Mouse (Mus musculus): Measurements from ENCODE around the gene Tsen54. TPM values are rescaled to one million over a fixed set of nuclear protein-coding genes. Genes with fewer than 3 reads are reported as not detected.

The Tsen54 gene
- polyA plus RNA-seq, 1 experiment, result 6.1 TPM

GRCm38 (mm10) chr11:115831518-115831917 lies 17.0 kb downstream of the Tsen54 start:
- Histone ChIP-seq H3K27ac (replicated peaks; ENCODE audit: low read depth, low read length) (no peak overlapping the region), H3K4me1 (ENCODE audit: control insufficient read depth, insufficient read depth, insufficient read length, low read length) (no peaks in the 10 kb centered on the region)

DNA sequence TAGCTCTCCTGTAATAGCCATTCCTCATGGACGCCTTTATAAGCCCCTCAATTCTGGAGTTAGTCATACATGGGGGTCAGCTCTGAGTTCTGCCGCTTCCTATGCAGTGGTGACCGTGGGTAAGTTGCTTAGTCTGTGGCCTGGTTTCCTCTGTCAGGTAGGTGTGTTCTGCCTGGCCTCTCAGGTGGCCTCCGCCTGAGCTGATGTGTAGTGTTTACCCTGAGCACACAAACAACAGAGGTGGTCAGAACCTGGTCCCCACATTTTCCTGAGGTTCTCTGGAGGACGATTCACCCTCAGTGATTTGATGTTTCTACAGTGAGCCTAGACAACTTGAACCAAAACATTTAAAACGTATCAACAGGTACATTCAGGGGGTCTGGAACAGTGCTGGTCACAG lies 17.5 kb downstream of the Tsen54 start:
- Histone ChIP-seq H3K27ac (replicated peaks; ENCODE audit: low read depth, low read length) (no peak overlapping the region), H3K4me1 (ENCODE audit: control insufficient read depth, insufficient read depth, insufficient read length, low read length) (no peaks in the 10 kb centered on the region), H3K4me3 (ENCODE audit: insufficient read depth, low read depth, low read length) (no peak overlapping the region)

More at GRCm38 (mm10) chr11:115831518-115831917, 17.0 kb downstream of the Tsen54 start:
- no peak overlapping the region for H3K4me3 ChIP-seq (ENCODE audit: insufficient read depth, low read depth, low read length)

DNA sequence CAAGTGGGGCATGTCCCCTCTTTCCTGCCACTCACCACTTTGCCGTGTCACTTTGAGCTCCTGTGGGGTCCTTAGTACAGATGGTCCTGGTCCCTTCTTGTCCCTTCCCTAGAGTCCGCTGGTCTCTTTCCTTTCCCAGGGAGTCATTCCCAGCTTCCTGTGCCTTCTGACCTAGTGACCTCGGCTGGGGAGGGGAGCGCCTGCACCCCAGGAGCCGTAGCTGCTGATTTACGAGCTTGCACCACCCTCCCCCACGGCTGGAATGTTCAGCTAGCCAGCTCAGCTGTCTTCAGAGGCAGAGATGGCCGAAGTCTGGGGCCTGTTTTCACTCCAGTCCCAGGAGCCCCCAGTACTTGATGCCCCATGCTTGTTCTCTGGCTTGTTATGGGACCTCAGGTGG lies 18.0 kb downstream of the Tsen54 start:
- Histone ChIP-seq H3K4me1 (ENCODE audit: control insufficient read depth, insufficient read depth, insufficient read length, low read length) (no peaks in the 10 kb centered on the region), H3K4me3 (ENCODE audit: insufficient read depth, low read depth, low read length) (no peak overlapping the region)

GRCm38 (mm10) chr11:115833021-115833513 lies 18.5 kb downstream of the Tsen54 start:
- H3K4me3 ChIP-seq (ENCODE audit: insufficient read depth, low read depth, low read length), result no peak overlapping the region
- no peak overlapping the region for H3K27ac ChIP-seq (replicated peaks; ENCODE audit: low read depth, low read length)
- no peaks in the 10 kb centered on the region for H3K4me1 ChIP-seq (ENCODE audit: control insufficient read depth, insufficient read depth, insufficient read length, low read length)

More for the DNA sequence above, 18.0 kb downstream of the Tsen54 start:
- H3K27ac ChIP-seq (replicated peaks; ENCODE audit: low read depth, low read length), result no peak overlapping the region

DNA sequence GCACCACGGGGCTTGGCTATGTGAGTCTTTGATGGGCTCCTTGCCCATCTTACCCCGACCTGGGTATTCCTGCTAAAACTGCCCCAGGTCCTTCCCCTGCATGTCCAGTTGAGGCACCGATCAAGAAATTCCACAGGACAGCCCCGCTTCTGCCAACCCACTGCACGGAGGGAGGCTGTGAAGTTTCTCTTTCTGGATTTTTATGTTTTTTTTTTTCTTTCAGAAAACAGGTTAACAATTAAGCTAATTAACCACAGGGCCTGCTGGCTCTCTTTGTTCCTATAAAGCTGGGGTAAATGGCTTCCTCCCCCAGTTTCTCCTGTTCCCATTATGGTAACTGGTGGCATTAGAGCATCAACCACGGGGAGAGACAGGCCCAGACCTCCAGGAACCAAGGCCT lies 19.5 kb downstream of the Tsen54 start:
- Histone ChIP-seq H3K27ac (replicated peaks; ENCODE audit: low read depth, low read length) (no peak overlapping the region), H3K4me3 (ENCODE audit: insufficient read depth, low read depth, low read length) (no peak overlapping the region), H3K4me1 (ENCODE audit: control insufficient read depth, insufficient read depth, insufficient read length, low read length) (no peaks in the 10 kb centered on the region)

- Histone ChIP-seq H3K27ac (replicated peaks; ENCODE audit: low read depth, low read length) (no peak overlapping the region), H3K4me1 (ENCODE audit: control insufficient read depth, insufficient read depth, insufficient read length, low read length) (no peaks in the 10 kb centered on the region), H3K4me3 (ENCODE audit: insufficient read depth, low read depth, low read length) (no peak overlapping the region)
Measured at GRCm38 (mm10) chr11:115836656-115837395, 22.3 kb downstream of the Tsen54 start.

- Histone ChIP-seq H3K4me1 (ENCODE audit: control insufficient read depth, insufficient read depth, insufficient read length, low read length) (no peaks in the 10 kb centered on the region), H3K27ac (replicated peaks; ENCODE audit: low read depth, low read length) (no peak overlapping the region), H3K4me3 (ENCODE audit: insufficient read depth, low read depth, low read length) (no peak overlapping the region)
Measured at GRCm38 (mm10) chr11:115837606-115838345, 23.3 kb downstream of the Tsen54 start.

GRCm38 (mm10) chr11:115838895-115839311 lies 24.4 kb downstream of the Tsen54 start:
- H3K4me3 ChIP-seq (ENCODE audit: insufficient read depth, low read depth, low read length), result no peak overlapping the region
- H3K27ac ChIP-seq (replicated peaks; ENCODE audit: low read depth, low read length), result no peak overlapping the region
- no peaks in the 10 kb centered on the region for H3K4me1 ChIP-seq (ENCODE audit: control insufficient read depth, insufficient read depth, insufficient read length, low read length)

- no peak overlapping the region for H3K27ac ChIP-seq (replicated peaks; ENCODE audit: low read depth, low read length)
- H3K4me3 ChIP-seq (ENCODE audit: insufficient read depth, low read depth, low read length), result no peak overlapping the region
- H3K4me1 ChIP-seq (ENCODE audit: control insufficient read depth, insufficient read depth, insufficient read length, low read length), result no peaks in the 10 kb centered on the region
Measured at GRCm38 (mm10) chr11:115839732-115840131, 25.2 kb downstream of the Tsen54 start.

- Histone ChIP-seq H3K4me1 (ENCODE audit: control insufficient read depth, insufficient read depth, insufficient read length, low read length) (no peaks in the 10 kb centered on the region), H3K4me3 (ENCODE audit: insufficient read depth, low read depth, low read length) (no peak overlapping the region), H3K27ac (replicated peaks; ENCODE audit: low read depth, low read length) (no peak overlapping the region)
Measured at GRCm38 (mm10) chr11:115841044-115841443, 26.5 kb downstream of the Tsen54 start.

- H3K4me3 ChIP-seq (ENCODE audit: insufficient read depth, low read depth, low read length), result no peak overlapping the region
- no peaks in the 10 kb centered on the region for H3K4me1 ChIP-seq (ENCODE audit: control insufficient read depth, insufficient read depth, insufficient read length, low read length)
- H3K27ac ChIP-seq (replicated peaks; ENCODE audit: low read depth, low read length), result no peak overlapping the region
Measured at GRCm38 (mm10) chr11:115841961-115842550, 27.5 kb downstream of the Tsen54 start.

DNA sequence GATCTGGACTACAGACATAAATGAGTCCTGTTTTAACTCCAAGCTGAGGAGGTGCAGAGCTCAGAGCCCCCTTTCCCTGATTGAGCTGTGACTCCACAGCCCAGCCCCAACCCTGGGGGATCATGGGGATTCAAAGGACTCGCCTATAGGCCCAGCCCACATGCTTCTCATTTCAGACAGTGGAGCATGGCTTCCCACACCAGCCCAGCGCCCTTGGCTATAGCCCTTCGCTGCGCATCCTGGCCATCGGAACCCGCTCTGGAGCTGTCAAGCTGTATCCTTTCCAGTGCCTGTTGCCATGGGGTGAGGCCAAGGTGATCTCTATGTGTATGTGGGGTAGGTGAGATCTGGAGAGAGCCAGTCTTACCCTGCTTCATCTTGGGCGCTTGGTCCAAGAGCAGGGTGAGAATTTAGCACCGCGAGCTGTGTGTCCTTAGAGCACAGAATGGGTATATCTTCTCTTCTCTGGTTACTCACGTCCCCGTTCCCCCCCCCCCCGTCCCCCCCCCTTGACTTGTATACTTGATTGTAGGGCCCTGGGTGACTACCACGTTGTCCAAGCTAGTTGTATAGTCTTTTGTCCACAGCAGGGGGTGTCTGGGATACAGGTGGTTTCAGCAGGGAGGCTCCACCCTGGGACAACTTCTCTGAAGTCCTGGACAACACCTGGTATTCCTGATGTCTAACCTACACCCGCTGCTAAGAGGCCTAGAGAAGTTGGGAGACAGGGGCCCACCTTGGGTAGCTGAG lies 28.8 kb downstream of the Tsen54 start:
- Histone ChIP-seq H3K27ac (replicated peaks; ENCODE audit: low read depth, low read length) (no peak overlapping the region), H3K4me1 (ENCODE audit: control insufficient read depth, insufficient read depth, insufficient read length, low read length) (no peaks in the 10 kb centered on the region), H3K4me3 (ENCODE audit: insufficient read depth, low read depth, low read length) (no peak overlapping the region)

DNA sequence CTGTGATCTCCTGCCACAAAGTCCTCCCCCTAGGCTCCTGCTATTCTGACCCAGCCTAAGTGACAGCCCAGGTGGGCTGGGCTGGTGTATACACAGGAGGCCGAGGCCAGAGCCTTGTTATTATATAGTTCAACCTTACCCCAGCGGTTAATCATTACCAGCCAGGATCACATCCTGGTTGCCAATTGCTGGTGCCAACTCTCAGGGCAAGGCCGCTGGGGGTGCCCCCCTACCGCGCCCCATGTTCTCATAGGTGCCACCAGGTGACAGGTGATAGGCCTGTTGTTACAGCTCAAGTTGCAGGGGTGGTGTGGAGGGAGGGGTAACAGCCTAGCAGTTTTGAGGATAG lies 29.3 kb downstream of the Tsen54 start:
- Histone ChIP-seq H3K27ac (replicated peaks; ENCODE audit: low read depth, low read length) (no peak overlapping the region), H3K4me3 (ENCODE audit: insufficient read depth, low read depth, low read length) (no peak overlapping the region), H3K4me1 (ENCODE audit: control insufficient read depth, insufficient read depth, insufficient read length, low read length) (no peaks in the 10 kb centered on the region)

GRCm38 (mm10) chr11:115844240-115844639 lies 29.7 kb downstream of the Tsen54 start:
- Histone ChIP-seq H3K27ac (replicated peaks; ENCODE audit: low read depth, low read length) (no peak overlapping the region), H3K4me1 (ENCODE audit: control insufficient read depth, insufficient read depth, insufficient read length, low read length) (no peaks in the 10 kb centered on the region), H3K4me3 (ENCODE audit: insufficient read depth, low read depth, low read length) (no peak overlapping the region)

- no peak overlapping the region for H3K27ac ChIP-seq (replicated peaks; ENCODE audit: low read depth, low read length)
- H3K4me1 ChIP-seq (ENCODE audit: control insufficient read depth, insufficient read depth, insufficient read length, low read length), result no peaks in the 10 kb centered on the region
- H3K4me3 ChIP-seq (ENCODE audit: insufficient read depth, low read depth, low read length), result no peak overlapping the region
Measured at GRCm38 (mm10) chr11:115845819-115846218, 31.3 kb downstream of the Tsen54 start.
